Mouse (Mus musculus) C2C12 (cell line): ENCODE measurements around the gene Eogt. TPM values are rescaled to one million over a fixed set of nuclear protein-coding genes. Genes with fewer than 3 reads are reported as not detected.

Source experiments
- H3K27me3 ChIP-seq: one replicate; pipeline ENCODE4 v1.6.1; 2011; ENCODE audit not compliant: control insufficient read depth, insufficient read depth, insufficient read length
- H3K36me3 ChIP-seq: one replicate; pipeline ENCODE4 v1.6.1; 2011; ENCODE audit not compliant: control insufficient read depth, insufficient read depth
- H3K4me3 ChIP-seq: one replicate; pipeline ENCODE4 v1.5.1; 2011; ENCODE audit warnings: mild to moderate bottlenecking, control low read depth; ENCODE audit not compliant: poor library complexity, insufficient read depth, severe bottlenecking
- H3K79me2 ChIP-seq: one replicate; pipeline ENCODE4 v1.6.1; 2011; ENCODE audit not compliant: control insufficient read depth, insufficient read depth
- H3K79me3 ChIP-seq: one replicate; pipeline ENCODE4 v1.6.1; 2011; ENCODE audit warnings: low read depth, control low read depth
- H3ac ChIP-seq: one replicate; pipeline ENCODE3; 2011; ENCODE audit warnings: low read depth; ENCODE audit not compliant: control insufficient read depth, insufficient read length
- CEBPB ChIP-seq: IDR thresholded peaks from one replicate; pipeline ENCODE4 v1.6.1; 2011; ENCODE audit warnings: low read depth, mild to moderate bottlenecking, control low read depth, moderate library complexity
- CTCF ChIP-seq: IDR thresholded peaks from one replicate; pipeline ENCODE4 v1.5.1; 2011; ENCODE audit not compliant: control insufficient read depth, insufficient read depth, insufficient read length
- FOSL1 ChIP-seq: IDR thresholded peaks from one replicate; pipeline ENCODE4 v1.8.0; 2011; ENCODE audit warnings: mild to moderate bottlenecking, low read length; ENCODE audit not compliant: poor library complexity, insufficient read depth, severe bottlenecking
- MAX ChIP-seq: IDR thresholded peaks from one replicate; pipeline ENCODE4 v1.6.1; 2011; ENCODE audit warnings: mild to moderate bottlenecking, control low read depth
- MYOD1 ChIP-seq: IDR thresholded peaks from one replicate; pipeline ENCODE4 v1.6.1; 2011; ENCODE audit warnings: low read depth; ENCODE audit not compliant: control insufficient read depth, insufficient read length
- MYOG ChIP-seq: IDR thresholded peaks from one replicate; pipeline ENCODE4 v1.6.1; 2011; ENCODE audit not compliant: control insufficient read depth, insufficient read length; ENCODE audit errors: extremely low read depth
- USF1 ChIP-seq: IDR thresholded peaks from one replicate; pipeline ENCODE4 v1.6.1; 2011; ENCODE audit warnings: low read depth, mild to moderate bottlenecking, control low read depth, moderate library complexity
- polyA plus RNA-seq: library from polyadenylated mRNA; unstranded; fragments of >200 nt; fragmentation: generic; extraction: Trizol; gene quantifications from one replicate; pipeline ENCODE4 v1.2.1, GENCODE M21; 2012; ENCODE audit warnings: missing spikeins

The Eogt gene
- polyA plus RNA-seq, 1 experiment: 4.9 TPM

DNA sequence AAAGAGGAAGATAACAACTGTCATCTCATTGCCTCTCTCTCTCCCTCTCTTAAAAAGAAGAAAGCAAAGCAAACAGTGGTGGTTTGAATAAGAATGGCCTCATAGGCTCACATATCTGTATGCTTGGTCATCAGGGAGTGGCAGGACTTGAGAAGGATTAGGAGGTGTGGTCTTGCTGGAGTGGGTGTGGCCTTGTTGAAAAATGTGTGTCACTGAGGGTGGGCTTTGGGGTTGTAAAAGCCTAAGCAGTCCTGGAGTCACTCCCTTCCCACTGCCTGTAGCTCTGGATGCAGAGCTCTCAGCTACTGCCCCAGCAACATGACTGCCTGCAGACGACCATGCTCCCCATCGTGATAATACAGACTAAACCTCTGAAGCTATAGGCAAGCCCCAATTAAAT, 66.6 kb downstream of the Eogt start:
- Histone ChIP-seq H3K79me2 (no peaks in the 10 kb centered on the region), H3K4me3 (no peak overlapping the region), H3K36me3 (no peaks in the 10 kb centered on the region), H3K27me3 (no peaks in the 10 kb centered on the region), H3K79me3 (no peaks in the 10 kb centered on the region), H3ac (no peak overlapping the region)
- TF ChIP-seq USF1: no peak
- TF ChIP-seq MAX: no peak
- TF ChIP-seq MYOG: no peak
- TF ChIP-seq FOSL1: no peak
- no peak for TF ChIP-seq MYOD1

DNA sequence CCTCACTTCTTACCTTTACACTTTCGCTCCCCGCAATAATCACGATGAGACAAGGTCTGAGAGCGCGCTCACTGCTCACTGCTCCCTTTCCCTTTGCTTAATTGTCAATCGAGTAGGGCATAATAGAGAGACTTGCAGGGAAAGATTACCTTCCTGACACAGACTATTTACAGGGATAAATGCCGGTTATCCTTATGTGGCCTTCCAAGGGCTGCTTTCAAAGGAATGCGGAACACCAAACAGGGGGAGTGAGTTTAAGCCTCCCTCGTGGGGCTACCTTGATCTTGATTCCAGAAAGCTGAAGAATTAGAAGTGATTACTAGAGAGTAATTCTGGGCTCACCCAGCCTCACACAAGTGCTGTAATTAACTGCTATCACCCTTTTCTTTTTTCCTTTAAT, 69.0 kb downstream of the Eogt start:
- Histone ChIP-seq H3K79me3 (no peaks in the 10 kb centered on the region), H3K27me3 (no peaks in the 10 kb centered on the region), H3K79me2 (no peaks in the 10 kb centered on the region), H3ac (no peak overlapping the region), H3K36me3 (no peaks in the 10 kb centered on the region), H3K4me3 (no peak overlapping the region)
- TF ChIP-seq MAX (no peak), USF1 (no peak), CEBPB (no peak), MYOG (no peak), MYOD1 (no peak), CTCF (no peak), FOSL1 (no peak)

DNA sequence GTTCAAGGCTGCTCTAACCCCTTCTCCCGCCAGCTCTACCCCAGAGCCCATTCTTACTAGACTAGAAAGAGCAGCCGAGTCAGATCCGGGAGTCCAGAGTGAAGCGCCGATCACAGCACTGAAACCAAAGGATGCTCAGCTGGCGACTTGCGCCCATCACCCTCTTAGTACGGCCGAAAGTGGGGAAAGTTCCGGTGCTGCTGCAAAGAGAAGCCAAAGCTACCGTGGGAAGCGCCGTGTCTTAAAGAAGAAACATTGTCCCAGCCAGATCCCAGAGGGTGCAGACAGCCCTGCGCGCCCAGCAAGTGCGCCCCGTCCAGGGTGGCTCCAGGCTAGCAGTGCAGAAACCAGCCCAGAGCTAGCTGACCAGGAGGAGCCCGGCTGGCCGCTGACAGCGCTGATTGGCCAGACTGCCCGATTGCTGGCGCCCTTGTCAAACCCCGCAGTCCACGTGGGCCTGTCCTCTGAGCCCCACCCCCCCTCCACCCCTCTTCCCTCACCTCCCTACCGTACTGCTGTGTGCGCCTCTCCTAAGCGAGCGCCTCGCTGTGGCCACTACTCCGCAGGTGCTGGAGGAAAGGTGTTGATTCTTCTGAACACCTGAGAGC, 88.8 kb downstream of the Eogt start, which contains the start of gene Fam19a4:
TSS of gene Fam19a4 (minus strand) at position 340 of the 608 bp plus-strand sequence.
- Histone ChIP-seq H3K4me3 (no peak within 1 kb of the TSS), H3K36me3 (no peaks in the 10 kb centered on the region), H3K79me3 (no peaks in the 10 kb centered on the region), H3K79me2 (no peaks in the 10 kb centered on the region), H3ac (no peak within 1 kb of the TSS), H3K27me3 (peaks cover 45% of the 10 kb centered on the region)
- no peak for TF ChIP-seq MYOG
- TF ChIP-seq MAX: no peak
- no peak for TF ChIP-seq MYOD1
- TF ChIP-seq FOSL1: no peak
- TF ChIP-seq CEBPB: no peak
- TF ChIP-seq CTCF: no peak
- no peak for TF ChIP-seq USF1

Other genes with a start within 250 kb of the Eogt start
- not detected for gene Fam19a4, start 88.8 kb downstream of the Eogt start, polyA plus RNA-seq
- gene Tmf1, start 29.9 kb upstream of the Eogt start, polyA plus RNA-seq: 6.4 TPM
- gene Uba3, start 56.5 kb upstream of the Eogt start, polyA plus RNA-seq: 32.8 TPM
- gene Arl6ip5, start 61.5 kb upstream of the Eogt start, polyA plus RNA-seq: 298 TPM
- gene Lmod3, start 103.6 kb upstream of the Eogt start, polyA plus RNA-seq: 0.36 TPM